Mouse (Mus musculus) mouse embryonic stem cell (cell line): ENCODE measurements around the gene Ubr3.

Source experiments
- in situ Hi-C, 2 experiments: fragments of 300-500 bp; cut with MboI; formaldehyde crosslinking; loops; 1 replicate in 1 of 2; 3 replicates in 1 of 2; pipeline ENCODE4 v1.14.3; 2019 to 2020; ENCODE audit warnings: low sequenced_read_pairs in 2 of 2, low pct_unique_long_range_greater_than_20kb in 1 of 2, mixed read lengths in 1 of 2; ENCODE audit not compliant: unreplicated experiment in 1 of 2

Gene Ubr3

DNA sequence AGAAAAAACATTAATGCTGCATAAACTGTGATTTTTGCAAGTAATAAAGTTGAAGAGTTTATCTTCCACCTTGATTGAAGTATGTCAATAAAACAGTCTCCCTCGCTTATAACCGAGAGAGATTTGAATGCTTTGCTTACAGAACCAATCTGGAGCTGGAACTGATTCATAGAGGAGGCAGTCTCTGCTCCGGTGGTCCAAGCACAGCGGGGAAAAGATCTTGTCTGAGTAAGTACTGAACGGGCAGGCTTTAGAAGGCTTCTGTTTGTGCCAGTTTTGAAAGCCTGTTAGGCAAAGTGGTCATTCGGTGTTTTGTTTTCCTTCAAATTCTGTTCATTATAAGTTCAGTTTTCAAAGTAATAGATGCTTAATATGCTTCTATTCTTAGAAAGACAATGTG is 103.3 kb downstream of the Ubr3 start:
- in situ Hi-C loops = no loop called here

- in situ Hi-C loops = no loop called here
Observed at GRCm38 (mm10) chr2:70006492-70006891, 109.4 kb downstream of the Ubr3 start.

GRCm38 (mm10) chr2:70012941-70013340 is 115.9 kb downstream of the Ubr3 start:
- in situ Hi-C loops = no loop called here

DNA sequence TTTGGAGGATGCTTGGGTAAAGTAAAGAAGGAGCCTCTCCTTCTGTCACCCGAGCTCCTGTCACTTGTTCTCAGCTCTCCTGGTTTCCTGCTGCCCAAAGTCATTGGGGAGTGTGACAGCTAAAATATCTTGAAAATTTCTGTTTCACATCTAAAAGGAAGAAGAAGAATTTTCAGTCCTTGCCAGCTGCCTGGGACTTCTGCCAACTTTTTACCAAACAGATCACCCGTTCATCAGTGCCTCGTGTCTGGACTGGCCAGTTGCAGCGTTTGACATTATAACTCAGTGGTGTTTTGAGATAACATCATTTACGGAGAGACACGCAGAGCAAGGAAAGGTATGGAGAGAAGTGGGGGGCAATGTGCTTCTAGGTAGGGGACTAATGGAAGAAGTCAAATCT is 121.2 kb downstream of the Ubr3 start:
- in situ Hi-C loops = no loop called here

DNA sequence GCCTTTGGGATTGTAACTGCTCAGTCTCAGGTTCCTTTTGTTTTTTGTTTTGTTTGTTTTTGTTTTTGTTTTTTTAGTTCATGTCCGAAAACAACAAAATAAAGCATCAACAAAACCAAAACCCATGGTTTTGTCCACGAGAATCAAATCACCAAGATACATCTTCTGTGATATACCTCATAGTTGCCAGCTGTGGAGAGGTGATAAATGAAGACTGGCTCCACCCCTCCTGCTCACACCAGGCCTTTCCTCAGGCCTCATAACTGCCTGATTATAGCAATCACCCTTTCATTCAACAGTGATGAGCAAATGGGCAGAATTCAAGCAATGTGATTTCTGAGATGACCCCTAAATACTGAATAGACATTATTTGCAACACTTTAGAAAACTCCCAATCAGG is 127.4 kb downstream of the Ubr3 start:
- in situ Hi-C loops = no loop called here

GRCm38 (mm10) chr2:70025711-70026110 is 128.7 kb downstream of the Ubr3 start:
- in situ Hi-C loops = no loop called here

GRCm38 (mm10) chr2:70031472-70031871 is 134.4 kb downstream of the Ubr3 start:
- in situ Hi-C loops = no loop called here

DNA sequence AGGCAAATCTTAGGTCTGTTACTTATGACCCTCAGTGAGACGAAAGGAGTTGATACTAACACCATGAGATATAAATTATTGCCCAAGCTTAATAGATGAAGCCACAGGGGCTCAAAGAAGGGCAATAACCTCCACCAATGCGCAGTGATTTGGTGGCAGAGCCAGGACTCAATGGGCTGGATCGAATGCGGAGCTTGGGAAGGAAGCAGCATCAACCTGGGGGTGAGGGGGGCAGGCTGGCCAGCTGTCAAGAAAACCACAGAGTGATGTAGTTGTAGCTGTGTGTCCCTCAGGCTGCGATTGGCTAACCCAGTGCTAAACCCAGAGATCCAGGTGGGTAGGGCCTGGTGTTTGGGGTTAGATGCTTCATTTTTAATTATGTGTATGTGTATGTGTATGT is 137.8 kb downstream of the Ubr3 start:
- in situ Hi-C loops = no loop called here

- in situ Hi-C loops = no loop called here
Observed at GRCm38 (mm10) chr2:70035358-70035757, 138.3 kb downstream of the Ubr3 start.

GRCm38 (mm10) chr2:70037221-70037620 is 140.2 kb downstream of the Ubr3 start:
- in situ Hi-C loops = no loop called here

DNA sequence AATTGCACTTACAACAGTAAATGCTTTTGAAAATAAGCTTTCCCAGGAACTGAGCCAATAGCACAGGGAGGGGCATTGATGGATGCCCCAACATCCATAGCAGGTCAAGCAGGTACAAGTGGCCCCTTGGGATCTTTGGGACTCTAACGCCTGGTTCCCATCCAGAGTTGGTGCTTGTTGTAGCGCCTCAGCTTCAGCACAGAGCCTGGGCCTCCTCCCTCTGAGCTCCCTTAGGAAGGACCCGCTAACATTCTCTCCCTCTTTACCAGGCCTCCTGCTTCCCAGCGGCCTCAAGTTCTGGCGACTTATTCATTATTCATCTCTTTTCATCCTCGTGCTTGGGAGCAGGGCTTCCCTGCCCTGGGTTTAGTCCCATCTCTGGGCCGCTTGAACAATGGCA is 141.7 kb downstream of the Ubr3 start, which contains the start of gene Myo3b:
TSS of gene Myo3b (plus strand) at position 375 of the 400 bp plus-strand sequence.
- in situ Hi-C loops = no loop called here

DNA sequence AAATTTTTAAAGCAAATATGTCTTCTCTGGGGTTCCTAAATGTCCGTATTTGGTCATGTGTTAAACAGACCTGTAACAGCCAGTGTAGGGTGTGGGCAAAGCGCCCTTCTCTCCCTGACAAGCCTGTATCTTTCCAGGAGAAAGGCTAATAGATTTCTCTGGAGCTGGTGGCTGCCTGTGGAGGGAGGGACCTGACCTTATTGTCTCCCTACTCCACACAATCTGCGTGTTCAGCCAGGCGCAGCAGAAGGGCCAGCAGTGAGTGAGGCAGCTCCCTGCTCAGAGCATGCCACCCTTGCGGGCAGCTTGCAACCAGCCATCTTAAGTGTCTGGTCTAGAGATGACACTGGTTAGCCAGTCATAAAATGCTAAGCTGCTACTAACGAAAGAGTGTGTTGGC is 147.4 kb downstream of the Ubr3 start:
- in situ Hi-C loops = no loop called here

- in situ Hi-C loops = no loop called here
Observed at GRCm38 (mm10) chr2:70047868-70048267, 150.8 kb downstream of the Ubr3 start.

DNA sequence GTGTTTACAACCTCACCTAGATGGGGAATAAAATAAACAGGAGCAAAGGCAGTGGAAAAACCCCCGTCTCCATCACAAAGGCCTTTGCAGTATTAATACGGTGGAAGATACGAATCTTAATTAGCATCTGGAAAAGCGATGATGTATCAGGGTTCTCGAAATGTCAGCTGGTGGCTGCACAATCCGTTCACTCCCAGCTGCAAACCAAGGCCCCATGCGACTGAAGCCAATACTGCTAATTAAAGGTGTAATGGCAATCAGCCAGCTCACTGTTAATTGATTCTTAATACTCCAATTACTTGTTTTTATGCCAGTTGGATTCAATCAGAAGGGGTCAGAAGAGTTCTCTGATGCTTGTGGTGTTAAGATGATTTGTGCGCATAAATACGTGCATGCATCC is 156.8 kb downstream of the Ubr3 start:
- in situ Hi-C loops = no loop called here

DNA sequence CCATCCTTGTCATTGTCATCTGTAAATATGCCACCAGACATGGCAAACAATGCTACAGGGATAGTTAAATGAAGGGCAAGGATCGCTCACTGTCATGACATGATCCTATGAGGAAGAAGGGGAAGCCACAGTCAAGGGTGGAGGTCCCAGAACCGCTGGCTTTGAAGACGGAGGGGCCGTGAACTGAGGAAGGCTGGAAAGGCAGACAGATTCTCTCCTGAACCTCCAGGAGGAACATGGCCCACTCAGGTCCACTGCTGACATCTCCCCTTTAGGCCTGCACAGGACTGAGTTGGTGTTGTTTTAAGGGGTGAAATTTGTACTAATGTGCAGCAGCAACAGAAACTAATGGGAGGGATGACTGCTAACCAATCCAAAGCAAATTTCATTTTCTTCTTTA is 161.2 kb downstream of the Ubr3 start:
- in situ Hi-C loops = no loop called here

DNA sequence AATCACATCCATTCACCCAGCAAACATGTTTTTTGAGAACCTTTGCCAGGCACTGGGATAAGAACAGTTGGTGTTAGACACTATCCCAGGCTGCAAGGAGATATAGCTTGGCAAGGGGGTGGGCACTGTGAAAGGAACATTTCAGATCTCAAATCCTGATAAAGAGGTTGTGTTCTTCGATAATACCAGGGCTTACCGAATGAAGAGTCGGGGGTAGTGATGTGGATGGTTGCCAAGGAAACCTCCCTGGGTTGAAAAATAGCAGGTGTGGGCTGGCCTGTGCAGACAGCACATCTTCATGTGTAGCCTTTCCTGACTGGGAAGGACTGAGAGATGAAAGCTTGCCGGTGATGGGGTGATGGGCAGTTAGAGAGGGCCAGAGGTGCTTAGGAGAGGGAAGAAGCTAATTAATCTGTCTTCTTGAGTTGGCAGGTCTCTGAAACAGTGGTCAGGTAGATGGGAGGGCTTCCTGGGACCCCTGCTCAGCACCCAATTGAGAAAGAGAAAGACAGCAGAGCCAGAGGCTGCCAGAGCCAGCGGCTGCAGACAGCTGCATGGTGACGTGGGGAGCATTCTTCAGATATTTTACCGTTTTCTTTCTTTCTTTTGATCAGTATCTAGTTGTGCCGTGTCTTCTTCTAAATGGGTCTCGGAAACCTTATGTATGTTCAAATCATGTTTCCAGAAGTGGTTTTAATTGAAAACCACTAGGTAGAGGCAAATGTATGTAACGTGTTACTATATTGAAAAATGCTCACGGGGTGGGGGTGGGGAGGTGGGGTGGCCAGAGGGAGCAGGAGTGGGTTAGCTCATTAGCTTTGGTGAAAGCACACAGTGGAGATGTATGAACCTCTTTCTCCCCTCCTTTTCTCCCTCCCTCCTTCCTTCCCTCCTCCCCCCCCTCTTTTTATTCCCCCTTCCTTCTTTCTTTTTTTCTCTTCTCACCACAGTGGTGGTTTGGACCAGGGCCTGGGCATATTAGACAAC is 163.6 kb downstream of the Ubr3 start:
- in situ Hi-C loops = no loop called here

DNA sequence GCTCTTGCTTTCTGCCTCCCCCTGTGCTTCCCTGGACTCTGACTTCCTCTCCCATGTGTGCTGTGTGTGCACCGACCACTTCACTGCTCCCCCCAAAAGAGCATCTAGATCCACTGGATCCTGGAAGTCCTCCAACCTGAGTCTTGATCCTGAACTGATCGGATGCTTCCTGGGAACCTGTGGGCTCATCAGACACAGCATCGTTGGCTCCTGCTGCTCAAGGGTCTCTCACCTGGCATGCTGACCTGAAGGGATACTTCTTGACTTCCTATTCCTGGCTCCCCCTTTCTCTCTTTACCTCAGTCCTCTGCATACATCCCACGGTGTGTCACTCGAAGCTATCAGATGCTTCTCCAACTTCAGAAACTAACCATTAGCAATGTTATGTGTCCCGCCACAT is 168.1 kb downstream of the Ubr3 start:
- in situ Hi-C loops = no loop called here

DNA sequence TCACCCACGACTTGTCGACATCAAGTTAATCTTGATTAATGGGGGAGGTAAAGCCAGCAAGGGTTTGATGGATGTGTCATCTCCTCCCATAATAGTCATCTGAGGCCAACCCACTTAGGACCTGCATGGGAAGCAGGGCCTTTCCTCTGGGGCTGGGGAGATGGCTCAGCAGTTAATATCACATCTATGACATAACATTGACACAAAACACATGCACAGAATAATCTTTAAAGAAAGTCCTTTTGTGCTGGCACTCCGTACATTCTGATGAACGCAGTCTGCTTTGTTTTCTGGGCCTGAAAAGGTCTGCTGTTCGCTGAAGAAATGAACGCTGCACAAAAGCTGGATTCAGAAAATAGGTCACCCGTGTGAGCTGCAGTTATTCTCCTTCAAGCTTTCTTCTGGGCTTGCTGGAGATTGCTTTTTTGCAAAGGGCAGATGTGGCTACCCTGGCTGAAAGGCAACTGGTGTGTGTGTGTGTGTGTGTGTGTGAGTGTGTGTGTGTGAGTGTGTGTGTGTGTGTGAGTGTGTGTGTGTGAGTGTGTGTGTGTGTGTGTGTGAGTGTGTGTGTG is 168.8 kb downstream of the Ubr3 start:
- in situ Hi-C loops = no loop called here

DNA sequence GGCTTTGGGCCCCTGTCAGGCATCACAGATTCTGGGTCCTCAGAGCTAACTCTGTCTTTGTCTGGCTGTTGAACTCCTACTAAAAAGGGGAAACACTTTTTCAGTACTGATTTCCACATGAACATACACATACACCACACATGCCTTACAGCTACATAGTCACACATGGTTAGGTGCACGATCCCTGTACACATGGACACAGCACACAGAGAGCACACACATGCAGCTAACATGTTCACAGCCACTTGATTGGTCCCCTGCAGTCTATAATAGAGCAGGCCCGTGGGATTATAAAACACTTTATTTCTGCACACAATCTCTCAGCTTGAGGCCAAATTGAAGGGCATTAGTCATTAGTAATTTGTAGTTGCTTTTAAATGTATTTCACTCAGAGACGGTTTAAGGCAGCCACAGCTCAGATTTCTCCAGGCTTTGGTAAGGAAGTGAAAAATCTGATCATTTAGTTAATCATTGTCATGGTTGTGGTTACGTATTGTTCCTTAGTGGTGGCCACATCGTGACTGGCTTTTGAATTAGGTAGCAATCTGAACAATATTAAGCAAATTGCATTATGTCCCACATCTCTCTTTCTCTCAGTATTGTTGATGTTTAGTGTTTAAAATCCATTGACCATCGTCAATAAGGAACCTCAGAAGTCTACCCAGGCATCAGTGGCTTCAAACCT is 169.4 kb downstream of the Ubr3 start:
- in situ Hi-C loops = no loop called here
